Mouse (Mus musculus) T-helper 1 cell (primary cell): Measurements from ENCODE around the gene Zfpl1.

Experiments used
- in situ Hi-C: fragments of 300-600 bp; cut with MboI, MseI; formaldehyde crosslinking; loops from one replicate; pipeline ENCODE4 v1.15.1; 2025; ENCODE audit warnings: high pct_unique_total_duplicates

The Zfpl1 gene

GRCm38 (mm10) chr19:6084478-6085248, at the start of gene Zfpl1, which contains the start of gene Cdca5:
TSS of gene Zfpl1 (minus strand) at chr19:6084956.
TSS of gene Cdca5 (plus strand) at chr19:6084983.
- in situ Hi-C loops: loop anchor here (5.0 kb wide), 2 partner anchors 33 to 37 kb away; partner anchors contain the start of genes Sac3d1 and Syvn1

GRCm38 (mm10) chr19:6133197-6133596, 48.4 kb upstream of the Zfpl1 start:
- in situ Hi-C loops: loop anchor here (5.0 kb wide), 1 partner anchor 96 kb away; no protein-coding TSS in a partner anchor

GRCm38 (mm10) chr19:6132171-6132827, 47.5 kb upstream of the Zfpl1 start:
- in situ Hi-C loops: loop anchor here (5.0 kb wide), 1 partner anchor 95 kb away; no protein-coding TSS in a partner anchor

GRCm38 (mm10) chr19:6130414-6131128, 45.8 kb upstream of the Zfpl1 start:
- in situ Hi-C loops: loop anchor here (5.0 kb wide), 1 partner anchor 93 kb away; no protein-coding TSS in a partner anchor

- in situ Hi-C loops: loop anchor here (5.0 kb wide), 1 partner anchor 166 kb away; the partner anchor contains the start of gene Pola2
Measured at GRCm38 (mm10) chr19:6127760-6128341, 43.1 kb upstream of the Zfpl1 start, which contains the start of gene Snx15. TSS of gene Snx15 (minus strand) at chr19:6128304.

- in situ Hi-C loops: loop anchor here (5.0 kb wide), 1 partner anchor 165 kb away; the partner anchor contains the start of gene Pola2
Measured at GRCm38 (mm10) chr19:6126789-6127580, 42.2 kb upstream of the Zfpl1 start.

- in situ Hi-C loops: loop anchor here (5.0 kb wide), 1 partner anchor 164 kb away; the partner anchor contains the start of gene Pola2
Measured at GRCm38 (mm10) chr19:6126289-6126688, 41.5 kb upstream of the Zfpl1 start.

GRCm38 (mm10) chr19:6124898-6125297, 40.1 kb upstream of the Zfpl1 start:
- in situ Hi-C loops: loop anchor here (5.0 kb wide), 1 partner anchor 163 kb away; the partner anchor contains the start of gene Pola2

GRCm38 (mm10) chr19:6123330-6123729, 38.6 kb upstream of the Zfpl1 start:
- in situ Hi-C loops: no loop called here

- in situ Hi-C loops: no loop called here
Measured at GRCm38 (mm10) chr19:6121761-6122160, 37.0 kb upstream of the Zfpl1 start.

- in situ Hi-C loops: loop anchor here (5.0 to 10.0 kb wide), 3 partner anchors 36 to 344 kb away; partner anchors contain the start of genes Cdca5, Gm28374, Scyl1 and Tm7sf2
Measured at GRCm38 (mm10) chr19:6118677-6119185, 34.0 kb upstream of the Zfpl1 start.

- in situ Hi-C loops: loop anchor here (5.0 to 10.0 kb wide), 3 partner anchors 36 to 343 kb away; partner anchors contain the start of genes Cdca5, Gm28374, Scyl1 and Tm7sf2
Measured at GRCm38 (mm10) chr19:6117986-6118676, 33.4 kb upstream of the Zfpl1 start, which contains the start of gene Sac3d1. TSS of gene Sac3d1 (minus strand) at chr19:6118650.

- in situ Hi-C loops: loop anchor here (5.0 to 10.0 kb wide), 3 partner anchors 35 to 343 kb away; partner anchors contain the start of genes Cdca5, Gm28374, Scyl1 and Tm7sf2
Measured at GRCm38 (mm10) chr19:6117346-6117985, 32.7 kb upstream of the Zfpl1 start.

GRCm38 (mm10) chr19:6116113-6116850, 31.5 kb upstream of the Zfpl1 start:
- in situ Hi-C loops: loop anchor here (5.0 to 10.0 kb wide), 3 partner anchors 34 to 341 kb away; partner anchors contain the start of genes Cdca5, Gm28374, Scyl1 and Tm7sf2

GRCm38 (mm10) chr19:6113116-6113515, 28.4 kb upstream of the Zfpl1 start:
- in situ Hi-C loops: loop anchor here (5.0 to 10.0 kb wide), 3 partner anchors 48 to 338 kb away; partner anchors contain the start of genes Scyl1, Tm7sf2 and Znhit2

GRCm38 (mm10) chr19:6105586-6105985, 20.8 kb upstream of the Zfpl1 start, which contains the start of gene Naaladl1:
TSS of gene Naaladl1 (plus strand) at chr19:6105782.
- in situ Hi-C loops: no loop called here

GRCm38 (mm10) chr19:6104476-6104875, 19.7 kb upstream of the Zfpl1 start:
- in situ Hi-C loops: no loop called here
